Mouse (Mus musculus) effector memory CD4-positive, alpha-beta T cell, adult 7 months (primary cell): ENCODE results near the gene Gm42517. TPM values are rescaled to one million over a fixed set of nuclear protein-coding genes. Genes with fewer than 3 reads are reported as not detected.

Experiments
- polyA plus RNA-seq: library from polyadenylated mRNA; unstranded; fragments of 100-300 nt; shearing (Covaris generic); gene quantifications from one replicate; pipeline ENCODE4 v1.2.1, GENCODE M21; 2017

The Gm42517 gene
- polyA plus RNA-seq, result not detected

DNA sequence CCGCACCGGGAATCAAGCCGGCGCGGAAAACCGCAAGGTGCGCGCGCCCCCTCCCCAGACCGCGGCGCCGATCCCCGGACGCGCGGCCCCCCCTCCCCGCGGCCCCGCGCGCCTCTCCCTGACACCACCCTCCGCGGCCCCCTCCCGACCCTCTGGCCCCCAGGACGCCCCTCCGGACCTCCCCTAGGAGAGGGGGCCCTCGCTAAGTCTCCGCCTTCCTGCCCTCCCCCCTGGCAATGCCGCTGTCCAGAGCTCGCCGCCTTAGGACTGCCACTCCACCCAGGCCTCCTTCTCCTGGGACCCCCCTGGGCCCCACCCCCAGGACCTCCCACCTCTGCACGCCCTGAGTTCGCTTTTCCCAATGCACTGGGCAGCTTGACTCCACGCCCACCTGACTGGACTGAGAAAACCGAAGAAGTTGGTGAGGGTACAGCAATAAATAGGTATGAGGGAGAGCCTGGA lies at the start of gene Gm42517:
Gene Gm42517, minus strand, starts transcription at position 52 of the 462 bp plus-strand sequence.

DNA sequence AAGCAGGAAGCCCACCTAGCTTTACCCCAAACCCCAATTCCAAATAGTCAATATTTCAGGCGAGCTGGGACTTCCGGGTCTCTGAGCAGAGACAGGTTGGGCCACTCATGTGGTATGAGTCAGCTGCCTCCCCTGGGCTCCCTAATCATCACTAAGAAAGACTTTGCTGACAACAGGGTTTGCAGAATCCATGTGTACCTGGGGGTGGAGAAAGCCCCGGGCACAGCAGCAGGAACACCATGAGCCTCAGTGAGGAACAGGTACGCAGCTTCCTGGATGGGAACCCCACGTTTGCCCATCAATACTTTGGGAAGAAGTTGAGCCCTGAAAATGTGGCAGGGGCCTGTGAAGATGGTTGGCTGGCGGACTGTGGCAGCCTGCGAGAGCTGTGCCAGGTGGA lies 20.5 kb upstream of the Gm42517 start, which contains the start of gene Pde6b:
Gene Pde6b, plus strand, starts transcription at position 191 of the 400 bp plus-strand sequence.

Other genes starting within 250 kb of the Gm42517 start
- gene Tmed5, start 235.3 kb downstream of the Gm42517 start, polyA plus RNA-seq, result 101 TPM
- gene Ccdc18, start 235.0 kb downstream of the Gm42517 start, polyA plus RNA-seq, result 0.34 TPM
- gene Dr1, start 99.0 kb downstream of the Gm42517 start, polyA plus RNA-seq, result 35.5 TPM
- 2.8 TPM for gene Pigg, start 55.3 kb downstream of the Gm42517 start, polyA plus RNA-seq
- gene Pde6b, start 20.5 kb upstream of the Gm42517 start, polyA plus RNA-seq, result 0.32 TPM
- gene Atp5k, start 66.5 kb upstream of the Gm42517 start, polyA plus RNA-seq, result 97.6 TPM
- gene Mfsd7a, start 81.0 kb upstream of the Gm42517 start, polyA plus RNA-seq, result not detected
- 10.4 TPM for gene Pcgf3, start 93.3 kb upstream of the Gm42517 start, polyA plus RNA-seq
- gene Cplx1, start 182.1 kb upstream of the Gm42517 start, polyA plus RNA-seq, result not detected